Mouse (Mus musculus) kidney, adult 2 months (tissue): Measurements from ENCODE around the gene Gpr83.

ENCODE experiments used
- CTCF ChIP-seq: fragments of 200-500 bp; conservative IDR thresholded peaks from 2 replicates; pipeline ENCODE4 v1.5.1; 2011; ENCODE audit warnings: low read depth, mild to moderate bottlenecking, control low read depth, low read length, moderate library complexity, mixed read lengths; ENCODE audit not compliant: insufficient read depth, insufficient read length
- POLR2A ChIP-seq: fragments of 200-500 bp; IDR thresholded peaks from one replicate; pipeline ENCODE4 v1.6.1; 2011; ENCODE audit warnings: low read depth, low read length, control low read depth

GRCm38 (mm10) chr9:14866957-14867356 lies 6.9 kb downstream of the Gpr83 start:
- TF ChIP-seq CTCF: peak; percentile 49
- no peak for TF ChIP-seq POLR2A
